Mouse (Mus musculus): ENCODE results near the gene Xpc. TPM values are rescaled to one million over a fixed set of nuclear protein-coding genes. Genes with fewer than 3 reads are reported as not detected.

The Xpc gene
- total RNA-seq, 1 experiment, result 17.6 TPM

DNA sequence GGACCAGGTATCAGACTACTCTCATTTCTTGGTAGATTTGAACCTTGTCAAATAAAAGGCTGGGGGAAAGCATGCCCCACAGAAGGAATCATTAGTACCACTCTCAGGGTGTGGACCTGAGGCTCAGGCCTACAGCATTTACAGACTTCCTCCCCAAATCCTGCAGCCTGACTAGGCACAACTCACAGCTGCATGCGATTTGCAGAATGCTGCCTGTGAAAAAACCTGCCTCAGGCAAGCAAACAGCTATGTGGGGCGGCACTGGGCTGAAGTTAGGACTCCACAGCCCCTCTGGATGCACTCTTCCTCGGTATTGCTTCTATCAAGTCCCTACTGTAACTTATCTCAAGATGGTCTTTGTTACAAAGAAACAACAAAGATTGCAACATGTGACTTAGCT, 7.6 kb downstream of the Xpc start:
- DNase-seq (ENCODE audit: low read depth, low spot score), result no peak
- in situ Hi-C loops (cut with MboI; ENCODE audit: low sequenced_read_pairs in 2 of 2, unreplicated experiment in 2 of 2), result no loop called here
- no peak for TF ChIP-seq ZNF384 (IDR thresholded peaks at IDR 0.05; ENCODE audit: low read depth, low read length)
- TF ChIP-seq MAFK (IDR thresholded peaks at IDR 0.05; ENCODE audit: insufficient read depth, low read depth, low read length), result no peak
- no peak for TF ChIP-seq HCFC1 (IDR thresholded peaks at IDR 0.05; ENCODE audit: borderline replicate concordance, insufficient read depth, low read length)
- no peak for TF ChIP-seq ZC3H11A (IDR thresholded peaks at IDR 0.05; ENCODE audit: borderline replicate concordance, low read depth, low read length)
- no peak for TF ChIP-seq CHD2 (IDR thresholded peaks at IDR 0.05; ENCODE audit: low read depth, low read length)
- Histone ChIP-seq H3K4me3 (ENCODE audit: insufficient read depth in 1 of 2, low read depth in 1 of 2, low read length in 2 of 2, poor library complexity in 1 of 2, severe bottlenecking in 1 of 2) (no peak overlapping the region), H3K9ac (ENCODE audit: insufficient read depth, low read depth, low read length, poor library complexity, severe bottlenecking) (no peak overlapping the region), H3K4me1 (ENCODE audit: control insufficient read depth in 2 of 2, insufficient read depth in 2 of 2, low read length in 2 of 2, poor library complexity in 1 of 2) (peaks cover 0 to 2% of the 10 kb centered on the region in 2 experiments; a peak in 1 of 4 replicates), H3K27ac (ENCODE audit: insufficient read depth, low read depth, low read length, poor library complexity, severe bottlenecking) (no peak overlapping the region), H3K36me3 (ENCODE audit: control insufficient read depth, insufficient read depth, low read length, poor library complexity, severe bottlenecking) (peaks cover 38% of the 10 kb centered on the region; the same call in 1 of the 2 replicates), H3K9me3 (ENCODE audit: control insufficient read depth, insufficient read depth, low read depth, low read length) (no peaks in the 10 kb centered on the region)

- in situ Hi-C loops (cut with MboI; ENCODE audit: low sequenced_read_pairs in 2 of 2, unreplicated experiment in 2 of 2), result no loop called here
- TF ChIP-seq ZC3H11A (IDR thresholded peaks at IDR 0.05; ENCODE audit: borderline replicate concordance, low read depth, low read length) (no peak), MAFK (IDR thresholded peaks at IDR 0.05; ENCODE audit: insufficient read depth, low read depth, low read length) (no peak), HCFC1 (IDR thresholded peaks at IDR 0.05; ENCODE audit: borderline replicate concordance, insufficient read depth, low read length) (no peak), ZNF384 (IDR thresholded peaks at IDR 0.05; ENCODE audit: low read depth, low read length) (no peak), CHD2 (IDR thresholded peaks at IDR 0.05; ENCODE audit: low read depth, low read length) (no peak)
- Histone ChIP-seq H3K9me3 (ENCODE audit: control insufficient read depth, insufficient read depth, low read depth, low read length) (no peaks in the 10 kb centered on the region), H3K4me1 (ENCODE audit: control insufficient read depth in 2 of 2, insufficient read depth in 2 of 2, low read length in 2 of 2, poor library complexity in 1 of 2) (peaks cover 0 to 2% of the 10 kb centered on the region in 2 experiments; a peak in 1 of 4 replicates), H3K4me3 (ENCODE audit: insufficient read depth in 1 of 2, low read depth in 1 of 2, low read length in 2 of 2, poor library complexity in 1 of 2, severe bottlenecking in 1 of 2) (no peak overlapping the region), H3K27ac (ENCODE audit: insufficient read depth, low read depth, low read length, poor library complexity, severe bottlenecking) (no peak overlapping the region), H3K9ac (ENCODE audit: insufficient read depth, low read depth, low read length, poor library complexity, severe bottlenecking) (no peak overlapping the region), H3K36me3 (ENCODE audit: control insufficient read depth, insufficient read depth, low read length, poor library complexity, severe bottlenecking) (peaks cover 48% of the 10 kb centered on the region; the same call in 1 of the 2 replicates)
- no peak for DNase-seq (ENCODE audit: low read depth, low spot score)
These were observed 9.7 kb downstream of the Xpc start for GRCm38 (mm10) chr6:91506036-91506435.

- peaks cover 62% of the 10 kb centered on the region for H3K36me3 ChIP-seq (ENCODE audit: control insufficient read depth, insufficient read depth, low read length, poor library complexity, severe bottlenecking)
These were observed 12.4 kb downstream of the Xpc start for GRCm38 (mm10) chr6:91503302-91503701.

DNA sequence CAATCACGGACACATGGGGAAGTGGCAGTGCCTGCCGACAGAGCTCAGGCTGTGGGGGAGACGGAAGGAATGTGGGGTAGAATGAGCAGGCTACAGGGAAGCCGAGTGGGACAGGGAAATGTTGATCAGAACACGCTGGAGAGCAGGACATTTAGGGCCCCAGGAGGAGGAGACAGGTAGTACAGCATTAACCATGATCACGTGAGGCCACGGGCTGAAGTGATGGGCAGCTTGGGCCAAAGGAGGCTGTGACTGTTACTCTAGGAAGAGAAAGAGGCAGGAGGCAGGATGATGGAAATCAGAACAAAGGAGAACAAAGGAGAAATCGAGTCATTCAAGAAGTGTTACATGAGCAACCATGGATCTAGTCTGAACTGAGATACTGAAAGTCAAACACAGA, 21.2 kb downstream of the Xpc start:
- H3K9me3 ChIP-seq (ENCODE audit: control insufficient read depth, insufficient read depth, low read depth, low read length), result no peaks in the 10 kb centered on the region
- in situ Hi-C loops (cut with MboI; ENCODE audit: low sequenced_read_pairs in 2 of 2, unreplicated experiment in 2 of 2), result no loop called here
- no peak overlapping the region for H3K27ac ChIP-seq (ENCODE audit: insufficient read depth, low read depth, low read length, poor library complexity, severe bottlenecking)
- TF ChIP-seq ZNF384 (IDR thresholded peaks at IDR 0.05; ENCODE audit: low read depth, low read length) (no peak), MAFK (IDR thresholded peaks at IDR 0.05; ENCODE audit: insufficient read depth, low read depth, low read length) (no peak), HCFC1 (IDR thresholded peaks at IDR 0.05; ENCODE audit: borderline replicate concordance, insufficient read depth, low read length) (no peak), ZC3H11A (IDR thresholded peaks at IDR 0.05; ENCODE audit: borderline replicate concordance, low read depth, low read length) (no peak), CHD2 (IDR thresholded peaks at IDR 0.05; ENCODE audit: low read depth, low read length) (no peak)
- no peak overlapping the region for H3K4me3 ChIP-seq (ENCODE audit: insufficient read depth in 1 of 2, low read depth in 1 of 2, low read length in 2 of 2, poor library complexity in 1 of 2, severe bottlenecking in 1 of 2)
- peaks cover 24% of the 10 kb centered on the region for H3K36me3 ChIP-seq (ENCODE audit: control insufficient read depth, insufficient read depth, low read length, poor library complexity, severe bottlenecking)
- no peak for DNase-seq (ENCODE audit: low read depth, low spot score)
- peaks cover 0 to 2% of the 10 kb centered on the region in 2 experiments; a peak in 1 of 4 replicates for H3K4me1 ChIP-seq (ENCODE audit: control insufficient read depth in 2 of 2, insufficient read depth in 2 of 2, low read length in 2 of 2, poor library complexity in 1 of 2)
- no peak overlapping the region for H3K9ac ChIP-seq (ENCODE audit: insufficient read depth, low read depth, low read length, poor library complexity, severe bottlenecking)

More at GRCm38 (mm10) chr6:91503302-91503701, 12.4 kb downstream of the Xpc start:
- in situ Hi-C loops (cut with MboI; ENCODE audit: low sequenced_read_pairs in 2 of 2, unreplicated experiment in 2 of 2), result no loop called here
- no peak overlapping the region for H3K9ac ChIP-seq (ENCODE audit: insufficient read depth, low read depth, low read length, poor library complexity, severe bottlenecking)
- no peaks in the 10 kb centered on the region for H3K9me3 ChIP-seq (ENCODE audit: control insufficient read depth, insufficient read depth, low read depth, low read length)
- no peak overlapping the region for H3K27ac ChIP-seq (ENCODE audit: insufficient read depth, low read depth, low read length, poor library complexity, severe bottlenecking)
- H3K4me1 ChIP-seq (ENCODE audit: control insufficient read depth in 2 of 2, insufficient read depth in 2 of 2, low read length in 2 of 2, poor library complexity in 1 of 2), result no peaks in the 10 kb centered on the region
- DNase-seq (ENCODE audit: low read depth, low spot score), result no peak
- H3K4me3 ChIP-seq (ENCODE audit: insufficient read depth in 1 of 2, low read depth in 1 of 2, low read length in 2 of 2, poor library complexity in 1 of 2, severe bottlenecking in 1 of 2), result no peak overlapping the region
- TF ChIP-seq ZC3H11A (IDR thresholded peaks at IDR 0.05; ENCODE audit: borderline replicate concordance, low read depth, low read length) (no peak), ZNF384 (IDR thresholded peaks at IDR 0.05; ENCODE audit: low read depth, low read length) (no peak), HCFC1 (IDR thresholded peaks at IDR 0.05; ENCODE audit: borderline replicate concordance, insufficient read depth, low read length) (no peak), CHD2 (IDR thresholded peaks at IDR 0.05; ENCODE audit: low read depth, low read length) (no peak), MAFK (IDR thresholded peaks at IDR 0.05; ENCODE audit: insufficient read depth, low read depth, low read length) (no peak)
